22 mouse cellular contexts compared by ENCODE assay signal in genomic region chr6:50760367-50760766, GRCm38 (mm10).
A peak's percentile ranks its signal among the peaks of the same experiment; 100 is the strongest.
DNase-seq lines count a peak whose midpoint lies in the region; ATAC-seq and TF ChIP-seq lines count a peak whose summit lies in the region.
"Had no signal": no experiment of that assay in that cellular context is flagged by ENCODE, and none has a peak within 500 bp of the region (broad histone marks: within the 10 kb centered on the region; RNA-seq: fewer than 3 reads in every experiment).

No protein-coding gene starts in this region.

- H3K36me3 ChIP-seq in embryonic facial prominence, embryonic 14.5 days (ENCODE audit: control insufficient read depth, insufficient read depth, low read length): no peaks in the 10 kb centered on the region
- H3K36me3 ChIP-seq in embryonic facial prominence, embryonic 10.5 days (replicated peaks): no peaks in the 10 kb centered on the region
- no peaks in the 10 kb centered on the region for H3K36me3 ChIP-seq in midbrain, embryonic 11.5 days (ENCODE audit: control insufficient read depth, insufficient read depth, low read length)
- H3K36me3 ChIP-seq in midbrain, embryonic 13.5 days: no peaks in the 10 kb centered on the region
- no peaks in the 10 kb centered on the region for H3K36me3 ChIP-seq in lung, postnatal 0 days (ENCODE audit: insufficient read depth, low read length)
- no peaks in the 10 kb centered on the region for H3K36me3 ChIP-seq in intestine, embryonic 15.5 days
- H3K36me3 ChIP-seq: embryonic facial prominence, embryonic 13.5 days; G1E; heart, embryonic 13.5 days; hindbrain, embryonic 13.5 days had no signal

- H3K4me3 ChIP-seq in embryonic facial prominence, embryonic 14.5 days (ENCODE audit: low read depth, low read length): no peak overlapping the region
- no peak overlapping the region for H3K4me3 ChIP-seq in embryonic facial prominence, embryonic 10.5 days
- no peak overlapping the region for H3K4me3 ChIP-seq in midbrain, embryonic 11.5 days (ENCODE audit: low read depth, low read length)
- H3K4me3 ChIP-seq in midbrain, embryonic 13.5 days (replicated peaks): no peak overlapping the region
- no peak overlapping the region for H3K4me3 ChIP-seq in lung, postnatal 0 days (ENCODE audit: low read depth, low read length)
- H3K4me3 ChIP-seq in intestine, embryonic 15.5 days (replicated peaks): no peak overlapping the region
- H3K4me3 ChIP-seq: embryonic facial prominence, embryonic 13.5 days; forebrain, embryonic 13.5 days; gastrocnemius, adult 2 months; heart, embryonic 13.5 days; hindbrain, embryonic 13.5 days had no signal

- WGBS in embryonic facial prominence, embryonic 14.5 days: 58% methylated on average over 6 of the region's 6 CpGs
- 81% methylated on average over 6 of the region's 6 CpGs for WGBS in embryonic facial prominence, embryonic 10.5 days
- WGBS in midbrain, embryonic 11.5 days: 79% methylated on average over 6 of the region's 6 CpGs
- 59% methylated on average over 6 of the region's 6 CpGs for WGBS in midbrain, embryonic 13.5 days
- WGBS in lung, postnatal 0 days: 42% methylated on average over 6 of the region's 6 CpGs
- WGBS in intestine, embryonic 15.5 days: 65% methylated on average over 6 of the region's 6 CpGs

- H3K9me3 ChIP-seq in embryonic facial prominence, embryonic 14.5 days (ENCODE audit: control insufficient read depth, low read length): no peaks in the 10 kb centered on the region
- H3K9me3 ChIP-seq in embryonic facial prominence, embryonic 10.5 days: no peaks in the 10 kb centered on the region
- no peaks in the 10 kb centered on the region for H3K9me3 ChIP-seq in midbrain, embryonic 11.5 days (ENCODE audit: control insufficient read depth, low read length)
- no peaks in the 10 kb centered on the region for H3K9me3 ChIP-seq in midbrain, embryonic 13.5 days
- no peaks in the 10 kb centered on the region for H3K9me3 ChIP-seq in lung, postnatal 0 days (ENCODE audit: low read length)
- no peaks in the 10 kb centered on the region for H3K9me3 ChIP-seq in intestine, embryonic 15.5 days
- H3K9me3 ChIP-seq: embryonic facial prominence, embryonic 13.5 days; forebrain, embryonic 13.5 days; G1E; heart, embryonic 13.5 days; hindbrain, embryonic 13.5 days had no signal

- no peak overlapping the region for H3K4me2 ChIP-seq in embryonic facial prominence, embryonic 14.5 days (ENCODE audit: low read depth, low read length)
- H3K4me2 ChIP-seq in midbrain, embryonic 11.5 days: no peak overlapping the region
- H3K4me2 ChIP-seq in midbrain, embryonic 13.5 days (replicated peaks): no peak overlapping the region
- H3K4me2 ChIP-seq in lung, postnatal 0 days (replicated peaks; ENCODE audit: low read depth, low read length): no peak overlapping the region
- H3K4me2 ChIP-seq in intestine, embryonic 15.5 days (replicated peaks): no peak overlapping the region
- H3K4me2 ChIP-seq: embryonic facial prominence, embryonic 13.5 days; forebrain, embryonic 13.5 days; heart, embryonic 13.5 days; hindbrain, embryonic 13.5 days had no signal

- TF ChIP-seq CTCF in lung, postnatal 0 days (IDR thresholded peaks at IDR 0.05): no peak

- no peak overlapping the region for H3K9ac ChIP-seq in embryonic facial prominence, embryonic 14.5 days (ENCODE audit: low read depth, low read length)
- H3K9ac ChIP-seq in midbrain, embryonic 11.5 days (ENCODE audit: low read length): no peak overlapping the region
- H3K9ac ChIP-seq in midbrain, embryonic 13.5 days (replicated peaks): no peak overlapping the region
- H3K9ac ChIP-seq in lung, postnatal 0 days (replicated peaks; ENCODE audit: low read depth): no peak overlapping the region
- no peak overlapping the region for H3K9ac ChIP-seq in intestine, embryonic 15.5 days
- H3K9ac ChIP-seq: embryonic facial prominence, embryonic 13.5 days; forebrain, embryonic 13.5 days; heart, embryonic 13.5 days; hindbrain, embryonic 13.5 days had no signal

- peak; percentile 64; the same call in 1 of the 2 replicates for TF ChIP-seq EP300 in lung, postnatal 0 days (IDR thresholded peaks at IDR 0.05)

- H3K27me3 ChIP-seq in embryonic facial prominence, embryonic 14.5 days (replicated peaks; ENCODE audit: control insufficient read depth, insufficient read depth, low read length): no peaks in the 10 kb centered on the region
- no peaks in the 10 kb centered on the region for H3K27me3 ChIP-seq in embryonic facial prominence, embryonic 10.5 days (replicated peaks; ENCODE audit: low read depth, poor library complexity, severe bottlenecking)
- H3K27me3 ChIP-seq in midbrain, embryonic 11.5 days (ENCODE audit: control insufficient read depth, insufficient read depth, low read length): no peaks in the 10 kb centered on the region
- H3K27me3 ChIP-seq in midbrain, embryonic 13.5 days: no peaks in the 10 kb centered on the region
- H3K27me3 ChIP-seq in lung, postnatal 0 days (replicated peaks; ENCODE audit: insufficient read depth, low read length): no peaks in the 10 kb centered on the region
- no peaks in the 10 kb centered on the region for H3K27me3 ChIP-seq in intestine, embryonic 15.5 days (replicated peaks)
- H3K27me3 ChIP-seq: embryonic facial prominence, embryonic 13.5 days; forebrain, embryonic 13.5 days; heart, embryonic 13.5 days; hindbrain, embryonic 13.5 days had no signal

- H3K27ac ChIP-seq in embryonic facial prominence, embryonic 14.5 days (replicated peaks; ENCODE audit: low read depth, low read length): no peak overlapping the region
- H3K27ac ChIP-seq in embryonic facial prominence, embryonic 10.5 days (replicated peaks): no peak overlapping the region
- H3K27ac ChIP-seq in midbrain, embryonic 11.5 days (ENCODE audit: low read depth, low read length): no peak overlapping the region
- H3K27ac ChIP-seq in midbrain, embryonic 13.5 days: no peak overlapping the region
- no peak overlapping the region for H3K27ac ChIP-seq in lung, postnatal 0 days (ENCODE audit: low read length)
- H3K27ac ChIP-seq in intestine, embryonic 15.5 days: no peak overlapping the region
- H3K27ac ChIP-seq: embryonic facial prominence, embryonic 13.5 days; forebrain, embryonic 13.5 days; gastrocnemius, adult 2 months; heart, embryonic 13.5 days; hindbrain, embryonic 13.5 days had no signal

- no peak for ATAC-seq in embryonic facial prominence, embryonic 14.5 days (ENCODE audit: low read depth)
- ATAC-seq in midbrain, embryonic 11.5 days (ENCODE audit: low FRiP score): no peak
- ATAC-seq in midbrain, embryonic 13.5 days: no peak
- no peak for ATAC-seq in lung, postnatal 0 days
- no peak for ATAC-seq in intestine, embryonic 15.5 days
- ATAC-seq: CD4-positive, CD25-positive, alpha-beta regulatory T cell, adult 4 months; forebrain, embryonic 13.5 days had no signal

- H3K4me1 ChIP-seq in embryonic facial prominence, embryonic 14.5 days (ENCODE audit: control insufficient read depth, insufficient read depth, low read length): no peaks in the 10 kb centered on the region
- no peaks in the 10 kb centered on the region for H3K4me1 ChIP-seq in embryonic facial prominence, embryonic 10.5 days
- H3K4me1 ChIP-seq in midbrain, embryonic 11.5 days (ENCODE audit: control insufficient read depth, insufficient read depth, low read length): no peaks in the 10 kb centered on the region
- no peaks in the 10 kb centered on the region for H3K4me1 ChIP-seq in midbrain, embryonic 13.5 days (replicated peaks)
- H3K4me1 ChIP-seq in lung, postnatal 0 days (ENCODE audit: insufficient read depth, low read depth, low read length): no peaks in the 10 kb centered on the region
- H3K4me1 ChIP-seq in intestine, embryonic 15.5 days (replicated peaks): no peaks in the 10 kb centered on the region
- H3K4me1 ChIP-seq: embryonic facial prominence, embryonic 13.5 days; forebrain, embryonic 13.5 days; heart, embryonic 13.5 days; hindbrain, embryonic 13.5 days had no signal

- peak; percentile 44 for DNase-seq in embryonic facial prominence, embryonic 14.5 days (ENCODE audit: low spot score)
- no peak for DNase-seq in embryonic facial prominence, embryonic 10.5 days (ENCODE audit: low spot score)
- peak; percentile 41 for DNase-seq in midbrain, embryonic 11.5 days (ENCODE audit: low spot score, missing footprints)
- DNase-seq in lung, postnatal 0 days (ENCODE audit: low spot score): no peak
- peak; percentile 70 for DNase-seq in lung, postnatal 36 days
- no peak for DNase-seq in right cerebral cortex, postnatal 14 days
- DNase-seq: adrenal gland, postnatal 10 days; B cell, adult 2 months; cerebellum, adult 11 months; cerebellum, adult 8-10 months; cerebellum, postnatal 25 days; gastrocnemius, adult 2 months; gastrocnemius, postnatal 25 days; heart, postnatal 4 days had no signal

Comparison
In these comparisons a context has a peak if more than half of its experiments do, and no peak if none do; other contexts are left out.
1. DNase-seq: peak in embryonic facial prominence, embryonic 14.5 days (single experiment), midbrain, embryonic 11.5 days (single experiment) and lung, postnatal 36 days (single experiment); none in embryonic facial prominence, embryonic 10.5 days (single experiment), lung, postnatal 0 days (single experiment) and right cerebral cortex, postnatal 14 days (single experiment).